Mouse (Mus musculus): ENCODE results near the gene Yars. TPM values are rescaled to one million over a fixed set of nuclear protein-coding genes. Genes with fewer than 3 reads are reported as not detected.

Gene Yars
- total and polyA plus RNA-seq, 2 experiments from 2014 or later = 56.0 to 102 TPM

- peak overlapping the region; percentile 76; the same call in 1 of the 2 replicates for H3K27ac ChIP-seq
- H3K4me3 ChIP-seq (ENCODE audit: low read length) = peak overlapping the region; percentile 43
- H3K4me1 ChIP-seq (ENCODE audit: insufficient read depth, low read length) = peaks cover 31% of the 10 kb centered on the region; the same call in 1 of the 2 replicates
- peaks cover 18% of the 10 kb centered on the region; the same call in 1 of the 2 replicates for H3K36me3 ChIP-seq (ENCODE audit: insufficient read depth, low read length)
- 20% methylated on average over 5 of the region's 5 CpGs for WGBS
- H3K9ac ChIP-seq (replicated peaks; ENCODE audit: low read length) = peak overlapping the region; percentile 52
- no peaks in the 10 kb centered on the region for H3K27me3 ChIP-seq (ENCODE audit: insufficient read depth, low read length)
- TF ChIP-seq CTCF (IDR thresholded peaks at IDR 0.05; ENCODE audit: low read depth) = no peak
- H3K9me3 ChIP-seq (ENCODE audit: low read length) = no peaks in the 10 kb centered on the region
- ATAC-seq = no peak
- H3K4me2 ChIP-seq (ENCODE audit: low read depth, low read length) = peak overlapping the region; percentile 61
- DNase-seq (ENCODE audit: low spot score) = no peak
Measured at GRCm38 (mm10) chr4:129226441-129226963, 36.9 kb downstream of the Yars start.

- H3K9me3 ChIP-seq (ENCODE audit: low read length) = no peaks in the 10 kb centered on the region
- peaks cover 9% of the 10 kb centered on the region; the same call in 1 of the 2 replicates for H3K36me3 ChIP-seq (ENCODE audit: insufficient read depth, low read length)
- peak overlapping the region; percentile 76 for H3K27ac ChIP-seq
- WGBS = 8% methylated on average over 22 of the region's 22 CpGs
- H3K4me2 ChIP-seq (ENCODE audit: low read depth, low read length) = peak overlapping the region; percentile 61
- H3K4me1 ChIP-seq (ENCODE audit: insufficient read depth, low read length) = peaks cover 31% of the 10 kb centered on the region; the same call in 1 of the 2 replicates
- H3K4me3 ChIP-seq (ENCODE audit: low read length) = peak overlapping the region; percentile 43
- ATAC-seq (peak; percentile 42), DNase-seq (ENCODE audit: low spot score) (peak; percentile 73)
- H3K27me3 ChIP-seq (ENCODE audit: insufficient read depth, low read length) = no peaks in the 10 kb centered on the region
- peak overlapping the region; percentile 52 for H3K9ac ChIP-seq (replicated peaks; ENCODE audit: low read length)
- TF ChIP-seq CTCF (IDR thresholded peaks at IDR 0.05; ENCODE audit: low read depth) = no peak
Measured at GRCm38 (mm10) chr4:129227170-129227984, 37.8 kb downstream of the Yars start.

GRCm38 (mm10) chr4:129227985-129228381 lies 38.4 kb downstream of the Yars start:
- H3K4me1 ChIP-seq (ENCODE audit: insufficient read depth, low read length) = peaks cover 30% of the 10 kb centered on the region; the same call in 1 of the 2 replicates
- no peak overlapping the region for H3K9ac ChIP-seq (replicated peaks; ENCODE audit: low read length)
- ATAC-seq (peak; percentile 7; the same call in 1 of the 2 replicates), DNase-seq (ENCODE audit: low spot score) (peak; percentile 83)
- 14% methylated on average over 8 of the region's 8 CpGs for WGBS
- H3K27me3 ChIP-seq (ENCODE audit: insufficient read depth, low read length) = no peaks in the 10 kb centered on the region
- H3K27ac ChIP-seq = peak overlapping the region; percentile 76
- no peak for TF ChIP-seq CTCF (IDR thresholded peaks at IDR 0.05; ENCODE audit: low read depth)
- peaks cover 9% of the 10 kb centered on the region; the same call in 1 of the 2 replicates for H3K36me3 ChIP-seq (ENCODE audit: insufficient read depth, low read length)
- peak overlapping the region; percentile 61 for H3K4me2 ChIP-seq (ENCODE audit: low read depth, low read length)
- no peaks in the 10 kb centered on the region for H3K9me3 ChIP-seq (ENCODE audit: low read length)
- peak overlapping the region; percentile 43 for H3K4me3 ChIP-seq (ENCODE audit: low read length)

- no peak overlapping the region for H3K27ac ChIP-seq
- 65% methylated on average over 8 of the region's 8 CpGs for WGBS
- H3K4me3 ChIP-seq (ENCODE audit: low read length) = no peak overlapping the region
- no peaks in the 10 kb centered on the region for H3K27me3 ChIP-seq (ENCODE audit: insufficient read depth, low read length)
- no peak overlapping the region for H3K9ac ChIP-seq (replicated peaks; ENCODE audit: low read length)
- H3K36me3 ChIP-seq (ENCODE audit: insufficient read depth, low read length) = no peaks in the 10 kb centered on the region
- H3K4me2 ChIP-seq (ENCODE audit: low read depth, low read length) = no peak overlapping the region
- ATAC-seq (no peak), DNase-seq (ENCODE audit: low spot score) (no peak)
- no peak for TF ChIP-seq CTCF (IDR thresholded peaks at IDR 0.05; ENCODE audit: low read depth)
- H3K9me3 ChIP-seq (ENCODE audit: low read length) = no peaks in the 10 kb centered on the region
- H3K4me1 ChIP-seq (ENCODE audit: insufficient read depth, low read length) = peaks cover 19% of the 10 kb centered on the region; the same call in 1 of the 2 replicates
Measured at GRCm38 (mm10) chr4:129230926-129231325, 41.4 kb downstream of the Yars start.

GRCm38 (mm10) chr4:129231594-129232450 lies 42.3 kb downstream of the Yars start:
- no peak overlapping the region for H3K4me3 ChIP-seq (ENCODE audit: low read length)
- H3K27me3 ChIP-seq (ENCODE audit: insufficient read depth, low read length) = no peaks in the 10 kb centered on the region
- H3K4me1 ChIP-seq (ENCODE audit: insufficient read depth, low read length) = peaks cover 13% of the 10 kb centered on the region; the same call in 1 of the 2 replicates
- no peaks in the 10 kb centered on the region for H3K9me3 ChIP-seq (ENCODE audit: low read length)
- WGBS = 64% methylated on average over 12 of the region's 12 CpGs
- TF ChIP-seq CTCF (IDR thresholded peaks at IDR 0.05; ENCODE audit: low read depth) = no peak
- H3K27ac ChIP-seq = no peak overlapping the region
- H3K4me2 ChIP-seq (ENCODE audit: low read depth, low read length) = no peak overlapping the region
- DNase-seq (ENCODE audit: low spot score) = no peak
- ATAC-seq = no peak
- H3K36me3 ChIP-seq (ENCODE audit: insufficient read depth, low read length) = no peaks in the 10 kb centered on the region
- no peak overlapping the region for H3K9ac ChIP-seq (replicated peaks; ENCODE audit: low read length)

Measured in hindbrain, postnatal 0 days (tissue).